Mouse (Mus musculus) mouse trophoblast stem cell (cell line): Measurements from ENCODE around the gene Nr1h5.

Experiments used
- in situ Hi-C, 2 experiments: fragments of 300-500 bp; cut with MseI, MboI; formaldehyde crosslinking; loops; 2 replicates in 1 of 2; 3 replicates in 1 of 2; pipeline ENCODE4 v1.15.1; 2025

The Nr1h5 gene

DNA sequence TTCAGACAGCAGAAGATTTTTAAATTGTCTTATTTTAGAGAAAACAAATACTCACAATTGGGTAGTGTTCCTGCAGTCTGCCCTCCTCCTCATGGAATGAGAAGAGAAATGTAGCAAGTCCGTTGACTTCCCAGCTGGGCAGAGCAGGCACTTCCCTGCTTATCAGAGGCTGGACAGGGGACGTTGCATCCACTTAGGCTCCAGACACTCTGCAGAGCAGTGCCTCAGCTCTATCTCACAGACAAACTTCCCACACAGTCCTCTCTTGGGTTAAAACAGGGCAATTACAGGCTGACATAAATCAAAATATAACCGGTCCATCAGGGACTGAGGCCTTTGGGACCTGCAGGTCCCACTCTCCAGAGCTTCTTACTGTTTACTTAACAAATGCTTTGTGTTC is at the start of gene Nr1h5:
Gene Nr1h5, minus strand, starts transcription at position 101 of the 400 bp plus-strand sequence.
- in situ Hi-C loops = no loop called here

- in situ Hi-C loops = no loop called here
Measured at GRCm38 (mm10) chr3:103001595-103001994, 37.7 kb upstream of the Nr1h5 start.

GRCm38 (mm10) chr3:102997591-102997990 is 33.7 kb upstream of the Nr1h5 start:
- in situ Hi-C loops = no loop called here

GRCm38 (mm10) chr3:102997036-102997435 is 33.1 kb upstream of the Nr1h5 start:
- in situ Hi-C loops = no loop called here

DNA sequence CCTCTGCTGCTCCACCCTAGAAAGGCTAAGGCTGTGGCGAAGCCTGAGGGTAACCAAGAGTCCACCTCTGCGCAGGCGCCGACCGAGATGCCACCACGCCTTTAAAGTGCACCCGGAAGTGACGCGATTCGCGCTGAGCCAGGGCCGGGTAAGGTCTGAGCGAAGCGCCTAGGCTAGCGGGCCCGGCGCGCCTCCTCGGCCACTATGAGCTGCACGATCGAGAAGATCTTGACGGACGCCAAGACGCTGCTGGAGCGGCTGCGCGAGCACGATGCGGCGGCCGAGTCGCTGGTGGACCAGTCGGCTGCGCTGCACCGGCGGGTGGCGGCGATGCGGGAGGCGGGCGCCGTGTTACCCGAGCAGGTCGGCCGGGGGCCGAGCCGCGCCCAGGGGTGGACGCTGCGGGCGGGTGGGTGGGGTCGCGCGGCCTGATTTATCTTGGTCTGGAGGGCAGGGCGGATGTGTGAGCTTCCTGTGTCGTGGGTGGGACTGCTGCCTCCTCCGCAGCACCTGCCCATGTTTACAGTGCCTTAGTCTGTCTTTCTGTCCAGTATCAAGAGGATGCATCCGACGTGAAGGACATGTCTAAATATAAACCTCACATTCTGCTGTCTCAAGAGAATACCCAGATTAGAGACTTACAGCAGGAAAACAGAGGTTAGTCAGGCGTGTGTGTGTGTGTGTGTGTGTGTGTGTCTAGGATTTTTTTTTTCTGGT is 31.8 kb upstream of the Nr1h5 start, which contains the start of gene Sike1:
Gene Sike1, plus strand, starts transcription at position 104 of the 717 bp plus-strand sequence.
- in situ Hi-C loops = no loop called here

- in situ Hi-C loops = no loop called here
Measured at GRCm38 (mm10) chr3:102995233-102995604, 31.3 kb upstream of the Nr1h5 start.

DNA sequence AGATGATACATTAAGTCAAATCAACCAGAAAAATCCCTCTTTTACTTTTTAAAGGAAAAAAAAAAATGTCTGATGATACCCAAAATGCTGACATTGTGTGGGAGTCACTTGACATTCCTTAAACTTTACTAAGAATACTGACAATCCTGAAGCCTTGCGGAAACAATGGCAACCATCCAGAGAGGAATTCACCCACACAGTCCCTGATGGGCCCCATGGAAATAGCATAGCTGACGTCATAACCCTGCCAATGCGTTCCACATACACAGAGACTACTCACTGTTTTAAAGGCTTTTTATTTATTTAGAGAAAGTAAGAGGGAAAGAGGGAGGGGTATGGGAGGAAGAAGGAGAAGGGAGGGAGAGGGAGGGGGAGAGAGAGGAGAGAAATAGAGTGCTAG is 29.0 kb upstream of the Nr1h5 start:
- in situ Hi-C loops = no loop called here

GRCm38 (mm10) chr3:102991041-102991440 is 27.1 kb upstream of the Nr1h5 start:
- in situ Hi-C loops = no loop called here

DNA sequence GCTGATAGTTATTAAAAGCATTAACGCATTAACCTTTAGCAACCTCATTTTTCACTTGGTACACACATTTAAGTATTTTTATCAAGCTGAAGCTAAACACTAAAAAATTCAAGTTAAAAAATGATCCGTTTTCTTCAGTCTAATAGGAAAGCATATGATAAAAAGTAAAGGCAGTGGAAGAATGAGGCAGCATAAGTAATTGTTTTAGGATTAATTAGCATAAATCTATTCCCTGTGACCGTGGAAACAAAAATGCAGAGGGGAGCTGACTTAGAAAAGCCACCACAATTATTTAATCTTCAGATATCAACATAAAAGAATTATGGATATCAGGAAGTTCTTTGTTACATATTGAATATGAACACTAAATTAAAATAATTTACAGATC is 16.4 kb upstream of the Nr1h5 start:
- in situ Hi-C loops = no loop called here

DNA sequence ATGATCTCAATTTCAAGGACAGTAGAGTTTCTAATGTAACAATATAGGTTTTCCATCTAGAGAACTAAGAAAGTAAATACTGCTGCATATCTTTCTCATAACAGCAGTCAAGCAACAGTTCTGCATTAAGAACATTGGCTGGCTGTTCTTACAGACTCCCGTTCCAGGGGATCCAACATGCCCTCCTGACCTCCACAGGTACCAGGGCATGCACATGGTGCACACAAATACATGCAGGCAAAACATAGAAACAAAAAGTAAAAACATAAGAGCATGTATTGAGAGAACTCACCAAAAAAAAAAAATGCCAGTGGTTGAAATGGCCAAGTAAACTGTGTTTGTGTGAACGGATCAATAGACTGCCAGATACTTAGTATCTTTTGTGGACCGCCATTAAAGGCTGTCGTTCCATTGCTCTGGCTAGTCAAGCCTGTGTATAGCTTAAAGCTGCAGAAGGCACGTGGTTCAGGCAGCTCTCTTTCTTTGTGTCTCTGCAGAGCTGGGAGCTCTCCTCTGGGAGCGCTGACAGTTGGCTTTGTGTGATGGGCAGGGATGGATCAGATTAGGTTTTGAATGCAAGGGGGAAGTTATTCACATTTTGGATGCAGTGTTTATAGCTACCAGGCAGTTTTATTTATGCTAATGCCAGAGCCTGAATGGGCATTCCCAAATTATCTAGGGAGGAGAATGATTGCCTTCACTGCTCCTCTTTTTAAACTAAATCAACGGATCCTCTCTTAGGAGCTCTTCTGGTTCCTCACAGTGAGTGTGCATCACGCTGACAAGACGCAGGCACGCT is 15.8 kb upstream of the Nr1h5 start:
- in situ Hi-C loops = no loop called here

GRCm38 (mm10) chr3:102976906-102977305 is 13.0 kb upstream of the Nr1h5 start:
- in situ Hi-C loops = no loop called here

DNA sequence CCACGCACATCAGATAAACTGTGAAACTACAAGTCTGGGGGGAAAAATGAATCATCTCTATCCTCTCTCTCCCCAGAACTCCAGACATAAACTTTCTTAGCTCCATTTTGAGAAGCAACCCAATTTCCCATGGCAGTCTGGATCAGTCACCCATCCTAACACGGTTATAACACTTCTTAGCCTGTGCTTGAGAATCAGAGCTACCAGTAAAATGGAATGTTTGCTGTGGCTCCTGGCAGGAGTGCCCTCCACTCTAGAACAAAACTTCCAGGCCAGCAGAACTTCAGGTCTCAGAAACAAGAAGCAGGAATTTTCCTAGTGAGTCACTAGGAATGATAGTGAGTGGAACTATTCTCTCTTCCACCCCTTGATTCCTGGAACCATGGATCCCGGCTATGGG is 6.6 kb upstream of the Nr1h5 start:
- in situ Hi-C loops = no loop called here

DNA sequence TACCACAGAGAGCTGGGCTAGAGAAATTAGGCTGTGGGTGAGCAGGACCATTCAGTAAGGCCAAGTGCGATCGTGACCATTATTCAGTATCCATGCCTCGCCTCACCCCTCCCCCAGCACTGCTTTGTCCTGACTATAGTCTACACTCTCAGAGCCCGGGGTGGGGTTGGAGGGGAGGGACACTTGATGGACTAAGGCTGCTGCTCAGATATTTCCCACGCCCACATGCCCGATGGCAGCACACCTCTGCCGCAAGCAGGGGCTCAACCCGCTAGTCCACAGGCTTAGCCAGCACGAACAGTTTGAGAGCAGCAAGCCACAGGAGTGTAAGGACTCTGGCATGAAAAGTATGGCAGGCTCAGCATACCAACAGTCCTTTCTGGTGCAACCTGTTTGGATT is 6.1 kb upstream of the Nr1h5 start:
- in situ Hi-C loops = no loop called here

DNA sequence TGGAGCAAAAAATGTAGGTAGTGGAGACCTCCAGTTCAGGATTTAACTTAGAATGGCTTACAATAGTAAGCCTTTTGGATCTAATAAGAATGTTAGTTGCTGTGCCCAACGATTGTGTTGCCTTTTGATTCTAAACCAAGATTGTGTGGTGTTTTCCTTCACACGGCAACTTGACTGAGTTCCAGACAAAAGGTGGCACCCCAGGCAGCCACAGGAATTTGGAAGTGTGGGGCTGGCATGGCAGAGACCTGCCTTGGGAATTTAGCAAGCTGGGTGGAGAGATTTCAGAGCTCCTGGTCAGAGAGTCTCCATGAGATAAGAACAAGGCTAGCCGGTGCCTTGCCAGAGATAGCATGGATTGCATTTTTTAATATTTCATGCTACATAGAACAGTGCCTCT is 8.3 kb downstream of the Nr1h5 start:
- in situ Hi-C loops = no loop called here

GRCm38 (mm10) chr3:102955143-102955542 is 8.8 kb downstream of the Nr1h5 start:
- in situ Hi-C loops = no loop called here

DNA sequence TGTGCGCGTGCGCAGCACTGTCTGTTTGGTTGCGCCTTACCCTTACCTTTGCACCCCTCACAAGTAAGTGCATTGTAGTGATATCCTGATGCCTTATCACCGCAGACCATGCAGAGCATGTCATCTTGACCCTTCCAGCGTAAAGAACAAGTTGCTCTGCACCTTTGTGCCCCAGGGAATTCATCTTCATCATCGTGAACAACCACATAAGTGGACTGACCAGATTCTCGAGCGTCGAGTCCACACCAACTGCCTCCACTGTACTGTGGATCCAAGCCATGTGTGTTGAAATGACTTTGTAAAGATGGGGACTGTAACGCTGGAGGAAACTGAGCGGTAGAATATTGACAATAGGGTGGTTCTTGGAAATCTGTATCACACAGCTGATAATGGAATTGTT is 9.5 kb downstream of the Nr1h5 start:
- in situ Hi-C loops = no loop called here

GRCm38 (mm10) chr3:102946861-102947260 is 17.1 kb downstream of the Nr1h5 start:
- in situ Hi-C loops = no loop called here

DNA sequence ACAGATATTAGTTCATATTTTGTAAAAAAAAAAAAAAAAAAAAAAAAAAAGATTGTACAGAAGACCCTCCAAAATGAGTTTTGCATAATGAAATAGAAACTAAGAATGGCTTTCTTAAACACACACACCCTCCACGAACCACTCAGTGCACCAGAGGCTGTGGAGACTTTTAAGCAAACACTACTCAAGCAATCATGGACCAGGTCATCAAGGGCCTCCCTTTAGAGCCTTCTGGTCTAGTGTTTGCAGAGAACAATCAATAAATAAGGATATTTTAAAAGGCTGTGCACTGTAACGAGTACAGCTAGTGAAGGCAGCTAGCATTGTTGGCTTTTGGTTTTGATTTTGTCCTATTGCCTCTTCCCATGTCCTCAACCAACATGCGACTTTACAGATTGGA is 17.6 kb downstream of the Nr1h5 start:
- in situ Hi-C loops = no loop called here

DNA sequence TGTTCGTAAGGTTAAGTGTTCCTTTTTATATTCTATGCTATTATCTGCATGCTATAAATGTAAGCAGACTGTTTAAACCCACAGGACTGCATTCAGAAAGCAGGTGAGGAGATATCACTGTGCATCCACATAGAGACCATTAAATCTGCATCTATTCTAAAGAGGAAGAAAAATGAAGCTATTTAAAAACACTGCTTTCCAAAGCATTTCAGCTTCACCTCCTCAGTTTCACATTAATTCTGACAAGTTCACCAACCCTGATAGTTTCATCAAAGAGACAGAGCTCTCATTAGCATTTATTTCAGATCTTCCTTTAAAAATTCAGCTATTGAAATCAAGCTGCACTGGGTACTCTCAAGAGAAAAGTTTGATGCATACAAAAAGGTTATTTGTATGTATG is 25.8 kb downstream of the Nr1h5 start:
- in situ Hi-C loops = no loop called here

- in situ Hi-C loops = no loop called here
Measured at GRCm38 (mm10) chr3:102935451-102936354, 28.2 kb downstream of the Nr1h5 start, which contains the start of gene Sycp1. Sycp1 (minus strand) TSS chr3:102936100.

- in situ Hi-C loops = no loop called here
Measured at GRCm38 (mm10) chr3:102899136-102899535, 64.8 kb downstream of the Nr1h5 start.
